Mouse (Mus musculus): ENCODE measurements at regions not wholly inside any gene's neighbourhood (a gene's known extent, or its start where the extent isn't known, plus 50 kb on each side); places are given as distances from the start of the nearest gene placed in this dataset.

- TF ChIP-seq CTCF (IDR thresholded peaks at IDR 0.05; ENCODE audit: low read depth, low read length) (no peak), GATA1 (IDR thresholded peaks at IDR 0.05; ENCODE audit: borderline replicate concordance, low read length) (no peak), TAL1 (conservative IDR thresholded peaks at IDR 0.05; ENCODE audit: low read depth, low read length) (no peak)
Observed at GRCm38 (mm10) chr12:79898198-79898930, 214.4 kb downstream of the Zfp36l1 start.
